Mouse (Mus musculus): ENCODE measurements around the gene Fam57b.

Fam57b gene

GRCm38 (mm10) chr7:126799050-126799467 is 1.6 kb downstream of the Fam57b start:
- DNase-seq (ENCODE audit: low spot score) = peak; percentile 95

GRCm38 (mm10) chr7:126799468-126800268 is 2.2 kb downstream of the Fam57b start:
- DNase-seq (ENCODE audit: low spot score) = peak; percentile 89

- DNase-seq (ENCODE audit: low spot score) = no peak
These were observed 3.0 kb downstream of the Fam57b start for GRCm38 (mm10) chr7:126800269-126801056.

GRCm38 (mm10) chr7:126801057-126801422 is 3.6 kb downstream of the Fam57b start:
- DNase-seq (ENCODE audit: low spot score) = no peak

- DNase-seq (ENCODE audit: low spot score) = no peak
These were observed 4.8 kb downstream of the Fam57b start for GRCm38 (mm10) chr7:126802134-126802889.

- DNase-seq (ENCODE audit: low spot score) = no peak
These were observed 5.7 kb downstream of the Fam57b start for GRCm38 (mm10) chr7:126803181-126803580.

- DNase-seq (ENCODE audit: low spot score) = no peak
These were observed 6.3 kb downstream of the Fam57b start for GRCm38 (mm10) chr7:126803751-126804150.

GRCm38 (mm10) chr7:126806956-126807355 is 9.5 kb downstream of the Fam57b start:
- no peak for DNase-seq (ENCODE audit: low spot score)

- DNase-seq (ENCODE audit: low spot score) = no peak
These were observed 9.9 kb downstream of the Fam57b start for GRCm38 (mm10) chr7:126807405-126807804.

GRCm38 (mm10) chr7:126808703-126809455 is 11.4 kb downstream of the Fam57b start:
- peak; percentile 91 for DNase-seq (ENCODE audit: low spot score)

GRCm38 (mm10) chr7:126809723-126810369 is 12.4 kb downstream of the Fam57b start:
- DNase-seq (ENCODE audit: low spot score) = no peak

GRCm38 (mm10) chr7:126815726-126816222 is 18.3 kb downstream of the Fam57b start:
- no peak for DNase-seq (ENCODE audit: low spot score)

- DNase-seq (ENCODE audit: low spot score) = no peak
These were observed 19.0 kb downstream of the Fam57b start for GRCm38 (mm10) chr7:126816494-126816893.

- no peak for DNase-seq (ENCODE audit: low spot score)
These were observed 20.1 kb downstream of the Fam57b start for GRCm38 (mm10) chr7:126817595-126817994.

GRCm38 (mm10) chr7:126818818-126819217 is 21.4 kb downstream of the Fam57b start:
- no peak for DNase-seq (ENCODE audit: low spot score)

- DNase-seq (ENCODE audit: low spot score) = peak; percentile 94
These were observed 24.5 kb downstream of the Fam57b start for GRCm38 (mm10) chr7:126821835-126822511.

GRCm38 (mm10) chr7:126822741-126823140 is 25.3 kb downstream of the Fam57b start:
- DNase-seq (ENCODE audit: low spot score) = no peak

GRCm38 (mm10) chr7:126823202-126823711 is 25.8 kb downstream of the Fam57b start:
- peak; percentile 65 for DNase-seq (ENCODE audit: low spot score)

- DNase-seq (ENCODE audit: low spot score) = no peak
These were observed 26.5 kb downstream of the Fam57b start for GRCm38 (mm10) chr7:126823940-126824339.

GRCm38 (mm10) chr7:126825403-126825802 is 27.9 kb downstream of the Fam57b start:
- peak; percentile 54 for DNase-seq (ENCODE audit: low spot score)
